Mouse (Mus musculus): ENCODE measurements around the gene Adam11. TPM values are rescaled to one million over a fixed set of nuclear protein-coding genes. Genes with fewer than 3 reads are reported as not detected.
A peak's percentile ranks its signal among the peaks of the same experiment; 100 is the strongest.
"Not testable (repeated sequence)": the region's sequence is repeated elsewhere in the genome, so short reads cannot be mapped to it uniquely, and the experiment has no call there.

The Adam11 gene
- polyA plus RNA-seq (2011; ENCODE audit: insufficient read length, low read depth, missing spikeins) = 0.40 and 2.0 TPM in 2 replicates

GRCm38 (mm10) chr11:102761309-102762210, at the start of gene Adam11:
Adam11 (plus strand) TSS chr11:102761439.
- Histone ChIP-seq H3K4me3 (ENCODE audit: insufficient read depth, low read length) (peak within 1 kb of the TSS; percentile 32), H3K4me1 (ENCODE audit: control insufficient read depth, insufficient read depth, low read length) (no peaks in the 10 kb centered on the region), H3K27ac (ENCODE audit: insufficient read depth, low read length) (no peak within 1 kb of the TSS)
- TF ChIP-seq POLR2A (IDR thresholded peaks at IDR 0.05; ENCODE audit: low read depth, low read length) (no peak), CTCF (IDR thresholded peaks at IDR 0.05; ENCODE audit: borderline replicate concordance, insufficient read depth, low read length) (no peak)

DNA sequence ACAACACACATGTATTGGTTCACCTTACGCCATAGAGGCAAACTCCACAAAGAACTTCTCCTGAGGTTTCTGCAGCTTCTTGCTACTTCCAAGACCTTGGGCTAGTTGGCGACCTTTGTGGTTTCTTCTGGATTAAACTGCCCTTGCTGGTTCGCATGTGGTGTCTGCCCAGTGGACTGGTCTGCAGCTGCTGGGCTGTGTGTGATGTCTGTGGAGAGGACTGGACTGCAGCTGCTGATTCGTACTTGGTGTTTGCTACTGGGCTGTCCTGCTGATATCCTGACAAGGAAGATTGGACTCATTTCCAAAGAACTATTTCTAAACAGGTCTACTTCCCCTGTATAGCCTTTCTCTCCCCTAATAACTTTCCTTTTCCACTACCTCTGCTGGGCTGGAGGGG, 48.8 kb upstream of the Adam11 start:
- Histone ChIP-seq H3K4me1 (ENCODE audit: control insufficient read depth, insufficient read depth, low read length) (no peaks in the 10 kb centered on the region), H3K4me3 (ENCODE audit: insufficient read depth, low read length) (no peak overlapping the region), H3K27ac (ENCODE audit: insufficient read depth, low read length) (no peak overlapping the region)
- TF ChIP-seq POLR2A (IDR thresholded peaks at IDR 0.05; ENCODE audit: low read depth, low read length) (no peak), CTCF (IDR thresholded peaks at IDR 0.05; ENCODE audit: borderline replicate concordance, insufficient read depth, low read length) (no peak)

- H3K27ac ChIP-seq (ENCODE audit: insufficient read depth, low read length); H3K4me1 ChIP-seq (ENCODE audit: control insufficient read depth, insufficient read depth, low read length); H3K4me3 ChIP-seq (ENCODE audit: insufficient read depth, low read length): not testable (repeated sequence)
These were observed 46.7 kb upstream of the Adam11 start for GRCm38 (mm10) chr11:102714578-102714977.

DNA sequence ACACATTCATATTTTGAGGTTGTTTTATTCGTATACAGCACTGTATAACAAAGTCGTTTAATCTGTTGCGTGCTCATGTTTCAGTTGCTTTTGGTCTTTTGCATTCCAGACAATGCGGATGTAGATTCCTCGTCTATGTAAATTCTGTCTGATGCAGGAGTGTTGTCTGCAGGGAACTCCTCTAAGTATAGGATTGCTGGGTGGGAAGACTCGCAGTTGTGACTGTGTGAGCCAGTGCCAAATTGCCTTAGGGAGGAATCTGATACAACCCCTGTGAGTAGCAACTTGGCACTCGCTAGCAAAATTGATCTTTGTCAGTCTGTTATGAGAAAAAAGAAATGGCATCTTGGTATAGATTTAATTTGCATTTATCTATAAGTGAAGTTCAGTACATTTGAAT, 45.1 kb upstream of the Adam11 start:
- Histone ChIP-seq H3K4me3 (ENCODE audit: insufficient read depth, low read length) (no peak overlapping the region), H3K4me1 (ENCODE audit: control insufficient read depth, insufficient read depth, low read length) (no peaks in the 10 kb centered on the region), H3K27ac (ENCODE audit: insufficient read depth, low read length) (no peak overlapping the region)
- no peak for TF ChIP-seq CTCF (IDR thresholded peaks at IDR 0.05; ENCODE audit: borderline replicate concordance, insufficient read depth, low read length)
- no peak for TF ChIP-seq POLR2A (IDR thresholded peaks at IDR 0.05; ENCODE audit: low read depth, low read length)

DNA sequence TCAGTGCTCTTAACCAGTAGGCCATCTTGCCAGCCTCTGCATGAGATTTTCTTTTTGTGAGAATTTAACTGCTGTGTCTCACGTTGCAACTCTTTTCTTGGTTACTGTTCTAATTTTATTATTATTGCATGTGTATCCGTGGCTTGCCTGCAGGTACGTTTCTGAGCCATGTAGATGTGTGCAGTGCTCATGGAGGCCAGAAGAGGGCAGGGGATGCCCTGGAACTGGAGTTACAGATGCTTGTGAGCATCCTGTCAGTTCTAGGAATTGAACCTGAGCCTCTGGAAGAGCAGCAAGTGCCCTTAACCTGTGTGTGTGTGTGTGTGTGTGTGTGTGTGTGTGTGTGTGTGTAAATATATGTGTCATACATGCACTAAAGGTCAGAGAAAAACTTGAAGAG, 35.7 kb upstream of the Adam11 start:
- Histone ChIP-seq H3K4me1 (ENCODE audit: control insufficient read depth, insufficient read depth, low read length) (no peaks in the 10 kb centered on the region; the same call in 1 of the 2 replicates), H3K27ac (ENCODE audit: insufficient read depth, low read length) (no peak overlapping the region), H3K4me3 (ENCODE audit: insufficient read depth, low read length) (no peak overlapping the region)
- TF ChIP-seq POLR2A (IDR thresholded peaks at IDR 0.05; ENCODE audit: low read depth, low read length) = no peak
- TF ChIP-seq CTCF (IDR thresholded peaks at IDR 0.05; ENCODE audit: borderline replicate concordance, insufficient read depth, low read length) = peak; percentile 55; the same call in 1 of the 2 replicates

DNA sequence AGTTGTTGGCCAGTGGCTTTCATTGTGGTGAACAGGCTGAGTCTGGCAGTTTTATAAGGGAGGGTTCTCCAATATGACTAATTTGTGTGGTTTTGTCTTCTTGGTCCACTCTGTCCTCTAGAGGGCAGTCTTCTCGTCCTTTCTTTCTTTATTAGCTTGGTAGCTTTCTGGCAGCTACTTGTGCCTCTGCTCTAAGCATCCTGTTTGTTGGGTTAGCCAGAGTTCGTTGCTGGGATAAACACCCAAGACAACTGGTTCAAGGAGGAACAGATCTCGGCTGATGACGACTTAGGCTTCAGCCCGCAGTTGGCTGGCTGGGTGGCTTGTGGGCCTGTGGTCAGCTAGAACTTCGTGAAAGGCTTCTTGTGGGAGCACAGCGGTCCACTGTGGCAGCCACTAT, 32.6 kb upstream of the Adam11 start:
- H3K27ac ChIP-seq (ENCODE audit: insufficient read depth, low read length) = no peak overlapping the region
- TF ChIP-seq POLR2A (IDR thresholded peaks at IDR 0.05; ENCODE audit: low read depth, low read length) = no peak
- TF ChIP-seq CTCF (IDR thresholded peaks at IDR 0.05; ENCODE audit: borderline replicate concordance, insufficient read depth, low read length) = no peak
- no peaks in the 10 kb centered on the region; the same call in 1 of the 2 replicates for H3K4me1 ChIP-seq (ENCODE audit: control insufficient read depth, insufficient read depth, low read length)
- no peak overlapping the region for H3K4me3 ChIP-seq (ENCODE audit: insufficient read depth, low read length)

GRCm38 (mm10) chr11:102729835-102730234, 31.4 kb upstream of the Adam11 start:
- TF ChIP-seq CTCF (IDR thresholded peaks at IDR 0.05; ENCODE audit: borderline replicate concordance, insufficient read depth, low read length) (no peak), POLR2A (IDR thresholded peaks at IDR 0.05; ENCODE audit: low read depth, low read length) (no peak)
- Histone ChIP-seq H3K4me1 (ENCODE audit: control insufficient read depth, insufficient read depth, low read length) (no peaks in the 10 kb centered on the region; the same call in 1 of the 2 replicates), H3K4me3 (ENCODE audit: insufficient read depth, low read length) (no peak overlapping the region), H3K27ac (ENCODE audit: insufficient read depth, low read length) (no peak overlapping the region)

DNA sequence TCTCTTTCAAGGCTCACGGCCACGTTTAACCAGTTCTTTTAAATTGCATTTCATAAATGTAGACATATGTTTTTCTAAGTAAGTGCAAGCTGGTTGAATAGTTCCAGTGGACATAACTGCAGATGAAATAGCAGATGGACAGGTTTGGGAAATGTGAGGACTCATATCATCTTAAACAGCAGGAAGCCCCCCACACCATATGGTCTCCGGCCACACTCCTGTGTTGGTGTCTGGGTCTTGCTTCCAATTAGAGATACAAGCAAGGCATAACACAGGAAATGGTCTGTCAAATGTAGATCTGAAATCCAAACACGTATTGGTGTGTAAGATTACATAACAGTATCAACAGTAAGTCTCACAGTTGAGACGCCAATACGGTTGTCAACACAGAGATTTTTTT, 29.9 kb upstream of the Adam11 start:
- no peak overlapping the region for H3K27ac ChIP-seq (ENCODE audit: insufficient read depth, low read length)
- TF ChIP-seq CTCF (IDR thresholded peaks at IDR 0.05; ENCODE audit: borderline replicate concordance, insufficient read depth, low read length) (no peak), POLR2A (IDR thresholded peaks at IDR 0.05; ENCODE audit: low read depth, low read length) (no peak)
- H3K4me1 ChIP-seq (ENCODE audit: control insufficient read depth, insufficient read depth, low read length) = no peaks in the 10 kb centered on the region; the same call in 1 of the 2 replicates
- no peak overlapping the region for H3K4me3 ChIP-seq (ENCODE audit: insufficient read depth, low read length)

GRCm38 (mm10) chr11:102733146-102733545, 28.1 kb upstream of the Adam11 start:
- TF ChIP-seq CTCF (IDR thresholded peaks at IDR 0.05; ENCODE audit: borderline replicate concordance, insufficient read depth, low read length) (no peak), POLR2A (IDR thresholded peaks at IDR 0.05; ENCODE audit: low read depth, low read length) (no peak)
- H3K27ac ChIP-seq (ENCODE audit: insufficient read depth, low read length) = no peak overlapping the region
- no peaks in the 10 kb centered on the region; the same call in 1 of the 2 replicates for H3K4me1 ChIP-seq (ENCODE audit: control insufficient read depth, insufficient read depth, low read length)
- no peak overlapping the region for H3K4me3 ChIP-seq (ENCODE audit: insufficient read depth, low read length)

DNA sequence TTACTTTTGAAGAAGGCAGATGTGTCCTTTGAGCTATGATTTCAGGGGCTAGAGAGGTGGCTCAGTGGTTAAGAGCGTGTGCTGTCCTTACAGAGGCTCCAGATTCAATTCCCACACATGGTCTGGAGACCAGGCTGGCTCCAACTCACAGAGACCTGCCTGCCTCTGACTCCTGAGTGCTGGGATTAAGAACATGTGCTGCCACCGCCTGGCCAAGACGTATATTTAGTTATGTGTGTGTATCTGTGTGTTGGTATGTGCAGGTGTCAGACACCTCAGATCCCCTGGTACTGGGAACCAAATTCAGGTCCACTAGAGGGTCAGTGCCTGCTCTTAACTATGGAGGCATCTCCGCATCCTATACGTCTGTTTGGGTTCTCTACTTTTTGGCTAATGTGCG, 26.3 kb upstream of the Adam11 start:
- Histone ChIP-seq H3K27ac (ENCODE audit: insufficient read depth, low read length) (no peak overlapping the region), H3K4me1 (ENCODE audit: control insufficient read depth, insufficient read depth, low read length) (peaks cover 5% of the 10 kb centered on the region; the same call in 1 of the 2 replicates), H3K4me3 (ENCODE audit: insufficient read depth, low read length) (no peak overlapping the region)
- TF ChIP-seq POLR2A (IDR thresholded peaks at IDR 0.05; ENCODE audit: low read depth, low read length) (no peak), CTCF (IDR thresholded peaks at IDR 0.05; ENCODE audit: borderline replicate concordance, insufficient read depth, low read length) (no peak)
